Mouse (Mus musculus): Measurements from ENCODE around the gene Ces2c. TPM values are rescaled to one million over a fixed set of nuclear protein-coding genes. Genes with fewer than 3 reads are reported as not detected.
"Not testable (repeated sequence)": the region's sequence is repeated elsewhere in the genome, so short reads cannot be mapped to it uniquely, and the experiment has no call there.

Ces2c gene
- total RNA-seq, 1 experiment, result not detected

DNA sequence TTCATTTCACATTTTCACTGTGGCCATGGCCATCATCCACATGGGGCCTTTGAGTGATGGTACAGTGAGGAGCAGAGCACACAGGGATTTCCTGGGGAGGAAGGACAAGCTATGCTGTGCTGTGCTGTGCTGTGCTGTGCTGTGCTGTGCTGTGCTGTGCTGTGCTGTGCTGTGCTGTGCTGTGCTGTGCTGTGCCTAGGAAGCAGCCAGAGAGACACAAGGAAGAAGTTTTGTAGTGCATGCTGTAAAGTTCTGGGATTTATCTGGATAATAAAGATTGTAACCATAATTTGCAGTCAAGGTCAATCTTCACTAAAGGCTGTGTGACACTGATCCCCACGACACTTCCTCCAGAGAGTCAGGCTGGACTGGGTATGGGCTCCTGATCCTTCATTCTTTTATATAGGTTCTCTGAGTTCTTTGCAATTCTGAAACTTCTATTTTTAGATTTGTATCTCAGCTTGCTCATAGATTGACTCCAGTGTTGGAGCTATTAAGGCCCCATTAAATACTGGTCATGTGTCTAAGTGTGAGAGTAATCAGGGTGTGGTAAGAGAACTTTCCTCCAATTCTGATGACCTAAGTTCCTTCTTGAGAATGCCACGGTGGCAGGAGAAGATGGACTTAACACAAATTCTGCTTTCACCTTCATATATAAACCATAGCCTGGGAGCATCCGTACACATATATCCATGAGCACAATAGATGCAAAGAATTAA lies 5.3 kb upstream of the Ces2c start:
- no peak for DNase-seq (ENCODE audit: low read depth, low spot score)
- in situ Hi-C loops (cut with MboI; ENCODE audit: low sequenced_read_pairs in 2 of 2, unreplicated experiment in 2 of 2), result no loop called here
- no peaks in the 10 kb centered on the region for H3K9me3 ChIP-seq (ENCODE audit: control insufficient read depth, insufficient read depth, low read depth, low read length)
- H3K27ac ChIP-seq (ENCODE audit: insufficient read depth, low read depth, low read length, poor library complexity, severe bottlenecking), result no peak overlapping the region
- H3K4me1 ChIP-seq (ENCODE audit: control insufficient read depth in 2 of 2, insufficient read depth in 2 of 2, low read length in 2 of 2, poor library complexity in 1 of 2), result no peaks in the 10 kb centered on the region
- H3K36me3 ChIP-seq (ENCODE audit: control insufficient read depth, insufficient read depth, low read length, poor library complexity, severe bottlenecking), result no peaks in the 10 kb centered on the region
- no peak for TF ChIP-seq ZNF384 (IDR thresholded peaks at IDR 0.05; ENCODE audit: low read depth, low read length)
- TF ChIP-seq MAFK (IDR thresholded peaks at IDR 0.05; ENCODE audit: insufficient read depth, low read depth, low read length), result no peak
- no peak for TF ChIP-seq HCFC1 (IDR thresholded peaks at IDR 0.05; ENCODE audit: borderline replicate concordance, insufficient read depth, low read length)
- no peak for TF ChIP-seq ZC3H11A (IDR thresholded peaks at IDR 0.05; ENCODE audit: borderline replicate concordance, low read depth, low read length)
- TF ChIP-seq CHD2 (IDR thresholded peaks at IDR 0.05; ENCODE audit: low read depth, low read length), result no peak
- no peak overlapping the region for H3K4me3 ChIP-seq (ENCODE audit: insufficient read depth in 1 of 2, low read depth in 1 of 2, low read length in 2 of 2, poor library complexity in 1 of 2, severe bottlenecking in 1 of 2)
- H3K9ac ChIP-seq (ENCODE audit: insufficient read depth, low read depth, low read length, poor library complexity, severe bottlenecking), result no peak overlapping the region

DNA sequence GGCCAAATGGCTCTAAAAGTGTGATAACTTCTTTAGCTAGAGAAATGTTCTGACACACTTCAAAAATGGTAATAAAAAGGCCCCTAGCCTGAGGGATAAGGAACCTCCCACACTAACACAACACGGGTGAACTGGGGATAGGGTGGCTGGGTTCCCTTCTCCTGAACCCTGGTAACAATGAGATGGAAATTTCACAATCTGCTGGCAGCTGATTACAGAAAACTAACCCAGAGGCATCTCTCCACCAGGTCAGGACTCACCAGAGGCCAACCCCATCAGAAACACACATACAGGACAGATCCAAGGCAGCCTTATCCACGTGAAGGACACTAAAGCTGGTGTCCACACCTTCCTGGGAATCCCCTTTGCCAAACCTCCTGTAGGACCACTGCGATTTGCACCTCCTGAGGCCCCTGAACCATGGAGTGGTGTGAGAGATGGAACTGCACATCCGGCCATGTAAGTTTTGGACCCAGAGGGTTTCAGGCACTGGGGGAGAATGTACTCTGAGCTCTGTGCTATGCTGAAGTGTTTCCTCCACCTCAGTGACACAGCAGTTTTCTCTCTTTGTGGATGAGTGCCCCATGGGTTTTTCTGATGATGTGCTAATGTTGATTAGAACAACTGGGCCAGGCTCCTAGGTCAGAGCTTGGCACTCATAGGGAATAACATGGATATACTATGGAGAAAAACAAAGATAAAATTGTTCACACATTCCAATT lies 1.0 kb downstream of the Ces2c start:
- no peak overlapping the region for H3K27ac ChIP-seq (ENCODE audit: insufficient read depth, low read depth, low read length, poor library complexity, severe bottlenecking)
- no peak overlapping the region for H3K9ac ChIP-seq (ENCODE audit: insufficient read depth, low read depth, low read length, poor library complexity, severe bottlenecking)

DNA sequence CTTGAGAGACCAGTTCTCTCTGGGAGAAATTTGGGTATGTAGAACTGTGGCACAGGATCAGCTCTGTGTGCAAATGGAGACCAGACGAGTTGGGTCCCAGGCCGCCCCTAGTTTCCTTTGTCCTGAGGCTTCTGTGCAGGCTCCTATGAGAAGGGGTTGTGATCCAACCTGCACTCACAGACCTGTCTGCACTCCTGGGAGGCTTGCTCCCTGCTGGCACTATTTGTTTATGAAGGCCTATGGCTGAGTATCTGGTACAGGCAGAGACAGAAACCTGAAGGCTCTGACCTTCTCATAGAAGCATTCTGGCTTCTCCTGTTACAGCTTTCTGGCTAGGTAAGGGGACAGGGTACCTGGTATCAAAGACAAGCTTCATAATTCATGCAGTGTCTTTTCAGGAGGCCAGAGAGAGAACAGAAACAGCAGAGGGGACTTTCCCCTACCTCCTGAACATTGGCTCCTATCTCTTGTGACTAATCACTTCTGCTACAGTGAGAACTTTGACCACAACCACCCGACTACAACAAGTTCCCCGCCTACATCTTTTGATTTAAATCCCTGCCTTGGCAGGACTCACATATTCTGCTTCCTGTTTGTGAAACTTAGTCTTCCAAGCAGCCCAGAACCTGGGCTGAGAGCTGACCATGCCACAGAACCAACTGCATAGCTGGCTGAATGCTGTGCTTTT lies 20.1 kb downstream of the Ces2c start:
- in situ Hi-C loops (cut with MboI; ENCODE audit: low sequenced_read_pairs in 2 of 2, unreplicated experiment in 2 of 2); H3K27ac ChIP-seq (ENCODE audit: insufficient read depth, low read depth, low read length, poor library complexity, severe bottlenecking); DNase-seq (ENCODE audit: low read depth, low spot score); H3K4me3 ChIP-seq (ENCODE audit: insufficient read depth in 1 of 2, low read depth in 1 of 2, low read length in 2 of 2, poor library complexity in 1 of 2, severe bottlenecking in 1 of 2); H3K9me3 ChIP-seq (ENCODE audit: control insufficient read depth, insufficient read depth, low read depth, low read length); H3K9ac ChIP-seq (ENCODE audit: insufficient read depth, low read depth, low read length, poor library complexity, severe bottlenecking); H3K4me1 ChIP-seq (ENCODE audit: control insufficient read depth in 2 of 2, insufficient read depth in 2 of 2, low read length in 2 of 2, poor library complexity in 1 of 2); H3K36me3 ChIP-seq (ENCODE audit: control insufficient read depth, insufficient read depth, low read length, poor library complexity, severe bottlenecking): not testable (repeated sequence)

More for the DNA sequence above, 1.0 kb downstream of the Ces2c start:
- Histone ChIP-seq H3K4me1 (ENCODE audit: control insufficient read depth in 2 of 2, insufficient read depth in 2 of 2, low read length in 2 of 2, poor library complexity in 1 of 2) (no peaks in the 10 kb centered on the region), H3K9me3 (ENCODE audit: control insufficient read depth, insufficient read depth, low read depth, low read length) (no peaks in the 10 kb centered on the region), H3K4me3 (ENCODE audit: insufficient read depth in 1 of 2, low read depth in 1 of 2, low read length in 2 of 2, poor library complexity in 1 of 2, severe bottlenecking in 1 of 2) (no peak overlapping the region), H3K36me3 (ENCODE audit: control insufficient read depth, insufficient read depth, low read length, poor library complexity, severe bottlenecking) (no peaks in the 10 kb centered on the region)
- in situ Hi-C loops (cut with MboI; ENCODE audit: low sequenced_read_pairs in 2 of 2, unreplicated experiment in 2 of 2), result no loop called here
- no peak for DNase-seq (ENCODE audit: low read depth, low spot score)
- TF ChIP-seq CHD2 (IDR thresholded peaks at IDR 0.05; ENCODE audit: low read depth, low read length) (no peak), HCFC1 (IDR thresholded peaks at IDR 0.05; ENCODE audit: borderline replicate concordance, insufficient read depth, low read length) (no peak), MAFK (IDR thresholded peaks at IDR 0.05; ENCODE audit: insufficient read depth, low read depth, low read length) (no peak), ZC3H11A (IDR thresholded peaks at IDR 0.05; ENCODE audit: borderline replicate concordance, low read depth, low read length) (no peak), ZNF384 (IDR thresholded peaks at IDR 0.05; ENCODE audit: low read depth, low read length) (no peak)

DNA sequence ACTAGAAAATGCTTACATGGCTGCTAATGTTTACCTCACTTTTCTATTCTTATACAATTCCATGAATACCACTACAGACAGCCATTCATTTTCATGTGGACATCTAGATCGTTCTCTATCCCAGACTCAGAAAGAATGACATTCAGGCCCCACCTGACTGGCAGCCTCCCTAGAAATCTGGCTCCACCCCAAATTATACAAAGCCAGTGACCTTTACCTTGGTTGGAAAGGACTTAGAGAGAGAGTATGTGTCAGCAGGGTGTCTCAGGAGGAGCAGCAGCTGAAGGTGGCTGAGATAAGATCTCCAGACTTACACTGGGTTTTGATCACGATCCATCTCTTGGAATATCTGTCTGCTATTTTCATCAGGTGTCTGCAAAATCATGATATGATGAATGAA lies 22.0 kb downstream of the Ces2c start:
- H3K4me3 ChIP-seq (ENCODE audit: insufficient read depth in 1 of 2, low read depth in 1 of 2, low read length in 2 of 2, poor library complexity in 1 of 2, severe bottlenecking in 1 of 2); H3K9ac ChIP-seq (ENCODE audit: insufficient read depth, low read depth, low read length, poor library complexity, severe bottlenecking); H3K9me3 ChIP-seq (ENCODE audit: control insufficient read depth, insufficient read depth, low read depth, low read length); in situ Hi-C loops (cut with MboI; ENCODE audit: low sequenced_read_pairs in 2 of 2, unreplicated experiment in 2 of 2); H3K4me1 ChIP-seq (ENCODE audit: control insufficient read depth in 2 of 2, insufficient read depth in 2 of 2, low read length in 2 of 2, poor library complexity in 1 of 2); H3K36me3 ChIP-seq (ENCODE audit: control insufficient read depth, insufficient read depth, low read length, poor library complexity, severe bottlenecking); H3K27ac ChIP-seq (ENCODE audit: insufficient read depth, low read depth, low read length, poor library complexity, severe bottlenecking); DNase-seq (ENCODE audit: low read depth, low spot score): not testable (repeated sequence)

DNA sequence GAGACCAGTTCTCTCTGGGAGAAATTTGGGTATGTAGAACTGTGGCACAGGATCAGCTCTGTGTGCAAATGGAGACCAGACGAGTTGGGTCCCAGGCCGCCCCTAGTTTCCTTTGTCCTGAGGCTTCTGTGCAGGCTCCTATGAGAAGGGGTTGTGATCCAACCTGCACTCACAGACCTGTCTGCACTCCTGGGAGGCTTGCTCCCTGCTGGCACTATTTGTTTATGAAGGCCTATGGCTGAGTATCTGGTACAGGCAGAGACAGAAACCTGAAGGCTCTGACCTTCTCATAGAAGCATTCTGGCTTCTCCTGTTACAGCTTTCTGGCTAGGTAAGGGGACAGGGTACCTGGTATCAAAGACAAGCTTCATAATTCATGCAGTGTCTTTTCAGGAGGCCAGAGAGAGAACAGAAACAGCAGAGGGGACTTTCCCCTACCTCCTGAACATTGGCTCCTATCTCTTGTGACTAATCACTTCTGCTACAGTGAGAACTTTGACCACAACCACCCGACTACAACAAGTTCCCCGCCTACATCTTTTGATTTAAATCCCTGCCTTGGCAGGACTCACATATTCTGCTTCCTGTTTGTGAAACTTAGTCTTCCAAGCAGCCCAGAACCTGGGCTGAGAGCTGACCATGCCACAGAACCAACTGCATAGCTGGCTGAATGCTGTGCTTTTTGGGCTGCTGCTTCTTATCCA lies 39.5 kb downstream of the Ces2c start:
- H3K4me1 ChIP-seq (ENCODE audit: control insufficient read depth in 2 of 2, insufficient read depth in 2 of 2, low read length in 2 of 2, poor library complexity in 1 of 2); H3K27ac ChIP-seq (ENCODE audit: insufficient read depth, low read depth, low read length, poor library complexity, severe bottlenecking); H3K36me3 ChIP-seq (ENCODE audit: control insufficient read depth, insufficient read depth, low read length, poor library complexity, severe bottlenecking); H3K9ac ChIP-seq (ENCODE audit: insufficient read depth, low read depth, low read length, poor library complexity, severe bottlenecking); H3K4me3 ChIP-seq (ENCODE audit: insufficient read depth in 1 of 2, low read depth in 1 of 2, low read length in 2 of 2, poor library complexity in 1 of 2, severe bottlenecking in 1 of 2); in situ Hi-C loops (cut with MboI; ENCODE audit: low sequenced_read_pairs in 2 of 2, unreplicated experiment in 2 of 2); H3K9me3 ChIP-seq (ENCODE audit: control insufficient read depth, insufficient read depth, low read depth, low read length); DNase-seq (ENCODE audit: low read depth, low spot score): not testable (repeated sequence)
